Mouse (Mus musculus): ENCODE data around the gene Kit.

DNA sequence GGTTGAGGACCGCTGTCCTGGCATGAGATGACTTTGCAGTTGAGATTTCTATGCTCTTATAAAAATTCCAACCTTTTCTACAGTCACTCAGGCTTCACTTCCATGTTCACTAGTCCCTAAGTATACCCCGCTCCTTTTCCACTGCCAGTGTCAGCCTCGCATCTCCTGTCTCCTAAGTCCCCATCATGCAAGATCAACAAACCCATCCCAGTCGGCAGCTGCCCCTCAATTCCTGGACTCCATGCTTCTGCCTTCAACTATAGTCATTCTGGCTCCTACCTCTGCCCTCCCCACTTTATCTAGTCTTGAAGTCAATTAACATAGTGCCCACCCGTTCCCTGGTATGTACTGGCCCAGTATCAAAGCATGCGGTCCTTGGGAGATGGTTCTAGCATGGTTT is 83.9 kb downstream of the Kit start:
- no peak for TF ChIP-seq CTCF (IDR thresholded peaks at IDR 0.05; ENCODE audit: low read depth, low read length)
- TF ChIP-seq POLR2A (IDR thresholded peaks at IDR 0.05; ENCODE audit: borderline replicate concordance, low read depth, low read length) = no peak

All from bone marrow macrophage, adult 2 months (primary cell).